Mouse (Mus musculus): ENCODE data around the gene Gsx2.

DNA sequence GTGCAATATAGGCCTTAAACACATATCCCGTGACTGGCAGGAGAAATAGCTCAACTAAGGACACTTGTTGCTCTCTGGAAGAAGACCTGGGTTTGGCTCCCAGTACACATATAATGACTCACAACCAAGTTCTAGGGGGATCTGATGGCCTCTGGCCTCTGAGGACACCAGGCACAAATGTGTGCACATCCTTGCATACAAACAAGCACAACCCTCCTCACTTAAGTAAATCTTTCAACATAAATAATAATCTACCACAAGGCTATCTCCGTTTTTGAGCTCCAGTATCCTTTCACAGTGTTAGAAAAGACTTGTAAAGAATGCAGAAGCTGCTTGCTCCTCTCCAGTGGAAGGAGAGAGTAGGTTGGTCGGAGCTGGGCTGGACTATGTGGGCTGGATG, 1.7 kb upstream of the Gsx2 start:
- TF ChIP-seq POLR2A (IDR thresholded peaks at IDR 0.05; ENCODE audit: insufficient read depth, low read depth, low read length) (no peak), CTCF (IDR thresholded peaks at IDR 0.05) (no peak), EP300 (IDR thresholded peaks at IDR 0.05; ENCODE audit: insufficient read depth, low read depth, low read length) (no peak)
